Mouse (Mus musculus) neural tube, embryonic 15.5 days (tissue): ENCODE results near the gene Prox2. TPM values are rescaled to one million over a fixed set of nuclear protein-coding genes. Genes with fewer than 3 reads are reported as not detected.
A peak's percentile ranks its signal among the peaks of the same experiment; 100 is the strongest.
"Not testable (repeated sequence)": the region's sequence is repeated elsewhere in the genome, so short reads cannot be mapped to it uniquely, and the experiment has no call there.

Source experiments
- ATAC-seq: fragments of 200-750 bp; cut with Nextera tagmentation; 2 replicates; pipeline ENCODE4 v1.8.0; 2017; ENCODE audit warnings: mild to moderate bottlenecking, moderate TSS enrichment, moderate library complexity; ENCODE audit not compliant: low FRiP score
- H3K27ac ChIP-seq: fragments of 300-500 bp; sonication (generic); replicated peaks from 2 replicates; pipeline ENCODE4 v1.5.1; 2015; ENCODE audit warnings: mild to moderate bottlenecking, inconsistent platforms
- H3K27me3 ChIP-seq: fragments of 300-500 bp; sonication (generic); replicated peaks from 2 replicates; pipeline ENCODE4 v1.6.1; 2015; ENCODE audit warnings: inconsistent platforms
- H3K36me3 ChIP-seq: fragments of 300-500 bp; sonication (generic); 2 replicates; pipeline ENCODE4 v1.6.1; 2015; ENCODE audit warnings: inconsistent platforms
- H3K4me1 ChIP-seq: fragments of 300-500 bp; sonication (generic); 2 replicates; pipeline ENCODE4 v1.6.1; 2015; ENCODE audit warnings: inconsistent platforms
- H3K4me2 ChIP-seq: fragments of 300-500 bp; sonication (generic); 2 replicates; pipeline ENCODE4 v1.6.1; 2015; ENCODE audit warnings: inconsistent platforms, mild to moderate bottlenecking, moderate library complexity
- H3K4me3 ChIP-seq: fragments of 300-500 bp; sonication (generic); replicated peaks from 2 replicates; pipeline ENCODE4 v1.5.1; 2015; ENCODE audit warnings: mild to moderate bottlenecking, inconsistent platforms
- H3K9ac ChIP-seq: fragments of 300-500 bp; sonication (generic); replicated peaks from 2 replicates; pipeline ENCODE4 v1.6.1; 2015; ENCODE audit warnings: mild to moderate bottlenecking, inconsistent platforms
- H3K9me3 ChIP-seq: fragments of 300-500 bp; sonication (generic); replicated peaks from 2 replicates; pipeline ENCODE4 v1.6.1; 2016; ENCODE audit warnings: inconsistent platforms
- WGBS: fragments of 180-500 bp; shearing (Covaris S2); methylation state at CpG from one replicate; pipeline ENCODE4 v1.1.7; 2015; ENCODE audit warnings: mixed read lengths; 5-methylcytosine and 5-hydroxymethylcytosine counted together
- polyA plus RNA-seq: library from polyadenylated mRNA; unstranded; fragments of >200 nt; fragmentation: Nextera tagmentation; extraction: Ambion mirVana; gene quantifications from 2 replicates; pipeline ENCODE4 v1.2.1, GENCODE M21; 2015

Prox2 gene
- polyA plus RNA-seq, 1 experiment from 2014 or later = 1.5 TPM

- Histone ChIP-seq H3K4me2 (no peak overlapping the region), H3K9me3 (no peaks in the 10 kb centered on the region), H3K4me3 (no peak overlapping the region), H3K9ac (no peak overlapping the region), H3K36me3 (peaks cover 26% of the 10 kb centered on the region), H3K27me3 (no peaks in the 10 kb centered on the region), H3K4me1 (peaks cover 14% of the 10 kb centered on the region), H3K27ac (no peak overlapping the region)
- ATAC-seq = no peak
- 90% methylated on average over 4 of the region's 4 CpGs for WGBS
Measured at GRCm38 (mm10) chr12:85144821-85145220, 34.3 kb upstream of the Prox2 start.

GRCm38 (mm10) chr12:85144276-85144675, 33.7 kb upstream of the Prox2 start:
- not testable (repeated sequence) for H3K4me3 ChIP-seq, ATAC-seq, H3K9ac ChIP-seq, H3K9me3 ChIP-seq, H3K4me2 ChIP-seq, H3K27ac ChIP-seq, H3K4me1 ChIP-seq, H3K27me3 ChIP-seq
- WGBS = 64% methylated on average over 2 of the region's 2 CpGs
- peaks cover 29% of the 10 kb centered on the region for H3K36me3 ChIP-seq

GRCm38 (mm10) chr12:85142803-85143202, 32.2 kb upstream of the Prox2 start:
- 0 out of 2 replicates have a peak, but pooled peaks have one; percentile 60 for ATAC-seq
- Histone ChIP-seq H3K4me1 (0 out of 2 replicates have a peak, but pooled peaks cover 5% of the 10 kb centered on the region), H3K9me3 (no peaks in the 10 kb centered on the region), H3K4me2 (no peak overlapping the region), H3K27me3 (no peaks in the 10 kb centered on the region), H3K36me3 (peaks cover 37% of the 10 kb centered on the region), H3K9ac (no peak overlapping the region), H3K27ac (no peak overlapping the region), H3K4me3 (no peak overlapping the region)
- 24% methylated on average over 4 of the region's 4 CpGs for WGBS

GRCm38 (mm10) chr12:85141096-85141495, 30.5 kb upstream of the Prox2 start:
- no peak overlapping the region for H3K4me2 ChIP-seq
- peaks cover 1% of the 10 kb centered on the region; the same call in 1 of the 2 replicates for H3K4me1 ChIP-seq
- no peak overlapping the region for H3K27ac ChIP-seq
- ATAC-seq = no peak
- H3K36me3 ChIP-seq = peaks cover 42% of the 10 kb centered on the region
- no peak overlapping the region for H3K4me3 ChIP-seq
- H3K27me3 ChIP-seq = no peaks in the 10 kb centered on the region
- H3K9ac ChIP-seq = no peak overlapping the region
- 83% methylated on average over 6 of the region's 6 CpGs for WGBS
- no peaks in the 10 kb centered on the region for H3K9me3 ChIP-seq

GRCm38 (mm10) chr12:85140036-85140701, 29.6 kb upstream of the Prox2 start:
- no peak overlapping the region for H3K4me3 ChIP-seq
- 48% methylated on average over 18 of the region's 18 CpGs for WGBS
- no peak overlapping the region for H3K27ac ChIP-seq
- peaks cover 50% of the 10 kb centered on the region for H3K36me3 ChIP-seq
- H3K27me3 ChIP-seq = no peaks in the 10 kb centered on the region
- no peaks in the 10 kb centered on the region for H3K9me3 ChIP-seq
- no peak overlapping the region for H3K9ac ChIP-seq
- no peak overlapping the region for H3K4me2 ChIP-seq
- no peaks in the 10 kb centered on the region; the same call in 1 of the 2 replicates for H3K4me1 ChIP-seq
- ATAC-seq = no peak

- ATAC-seq = no peak
- no peaks in the 10 kb centered on the region for H3K9me3 ChIP-seq
- H3K9ac ChIP-seq = no peak overlapping the region
- no peak overlapping the region for H3K4me3 ChIP-seq
- no peaks in the 10 kb centered on the region; the same call in 1 of the 2 replicates for H3K4me1 ChIP-seq
- 86% methylated on average over 4 of the region's 4 CpGs for WGBS
- peaks cover 68% of the 10 kb centered on the region for H3K36me3 ChIP-seq
- no peaks in the 10 kb centered on the region for H3K27me3 ChIP-seq
- H3K27ac ChIP-seq = no peak overlapping the region
- no peak overlapping the region for H3K4me2 ChIP-seq
Measured at GRCm38 (mm10) chr12:85136627-85137026, 26.1 kb upstream of the Prox2 start.

DNA sequence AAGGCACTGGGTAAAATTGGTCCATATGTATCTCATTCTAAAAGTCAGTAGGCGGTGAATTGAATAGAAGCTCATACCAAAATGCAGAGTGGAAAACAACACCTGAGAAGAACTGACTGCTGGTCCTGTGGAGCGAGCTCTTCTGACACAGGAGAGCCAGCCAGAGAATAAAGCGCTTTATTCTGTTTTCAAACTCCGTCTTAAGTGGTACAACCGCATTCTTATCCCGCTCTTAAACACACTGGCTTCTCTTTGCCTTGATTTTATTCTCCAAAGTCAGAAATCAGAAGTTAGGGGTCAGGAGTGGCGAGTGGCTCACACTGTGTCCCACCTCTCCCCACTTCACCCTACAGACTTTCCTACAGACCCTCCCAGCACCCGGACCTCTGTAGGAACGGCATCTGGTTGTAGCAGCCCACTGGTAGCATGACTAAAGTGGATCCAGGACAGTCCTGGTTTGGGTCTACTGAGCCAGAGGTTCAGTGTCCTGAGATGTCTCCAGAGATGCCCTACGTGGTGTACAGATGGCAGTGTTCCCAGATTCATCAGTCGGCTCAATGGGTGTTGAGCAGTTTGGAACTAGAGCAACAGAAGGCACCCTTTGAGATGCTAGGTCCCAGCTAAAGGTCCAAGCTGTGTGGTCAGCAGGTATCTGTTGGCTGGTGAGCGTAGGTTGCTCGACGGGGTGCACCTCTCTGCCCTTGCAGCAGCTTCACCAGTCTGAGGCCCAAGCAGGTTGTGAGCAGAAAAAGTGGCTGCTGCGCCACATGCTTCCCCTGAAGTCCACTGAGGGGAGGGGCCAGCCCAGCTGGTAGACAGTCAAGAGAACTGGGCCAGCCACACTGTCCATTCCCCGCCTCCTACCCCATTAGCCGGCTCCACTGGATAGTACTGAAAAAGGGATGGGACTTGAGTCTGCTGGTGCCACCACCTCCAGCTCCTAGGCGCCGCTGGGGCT, 25.2 kb upstream of the Prox2 start:
- Histone ChIP-seq H3K27ac (no peak overlapping the region), H3K4me3 (no peak overlapping the region), H3K27me3 (no peaks in the 10 kb centered on the region), H3K4me2 (no peak overlapping the region), H3K4me1 (no peaks in the 10 kb centered on the region; the same call in 1 of the 2 replicates), H3K9me3 (no peaks in the 10 kb centered on the region), H3K9ac (no peak overlapping the region), H3K36me3 (peaks cover 75% of the 10 kb centered on the region)
- 81% methylated on average over 19 of the region's 19 CpGs for WGBS
- ATAC-seq = no peak

GRCm38 (mm10) chr12:85134043-85134794, 23.7 kb upstream of the Prox2 start:
- no peak for ATAC-seq
- WGBS = 90% methylated on average over 8 of the region's 8 CpGs

GRCm38 (mm10) chr12:85131361-85131760, 20.8 kb upstream of the Prox2 start:
- H3K4me1 ChIP-seq = no peaks in the 10 kb centered on the region; the same call in 1 of the 2 replicates
- 87% methylated on average over 6 of the region's 6 CpGs for WGBS
- no peak for ATAC-seq

More at GRCm38 (mm10) chr12:85134043-85134794, 23.7 kb upstream of the Prox2 start:
- Histone ChIP-seq H3K36me3 (peaks cover 83% of the 10 kb centered on the region), H3K9me3 (no peaks in the 10 kb centered on the region), H3K4me2 (no peak overlapping the region), H3K9ac (no peak overlapping the region), H3K27me3 (no peaks in the 10 kb centered on the region), H3K4me1 (no peaks in the 10 kb centered on the region; the same call in 1 of the 2 replicates), H3K4me3 (no peak overlapping the region), H3K27ac (no peak overlapping the region)

GRCm38 (mm10) chr12:85129426-85129978, 18.9 kb upstream of the Prox2 start:
- no peaks in the 10 kb centered on the region for H3K9me3 ChIP-seq
- H3K27me3 ChIP-seq = no peaks in the 10 kb centered on the region
- no peak overlapping the region for H3K9ac ChIP-seq
- H3K36me3 ChIP-seq = peaks cover 79% of the 10 kb centered on the region
- no peak overlapping the region for H3K4me2 ChIP-seq
- no peak overlapping the region for H3K4me3 ChIP-seq
- WGBS = 93% methylated on average over 9 of the region's 9 CpGs
- H3K27ac ChIP-seq = no peak overlapping the region
- ATAC-seq = no peak
- H3K4me1 ChIP-seq = no peaks in the 10 kb centered on the region

More at GRCm38 (mm10) chr12:85131361-85131760, 20.8 kb upstream of the Prox2 start:
- no peak overlapping the region for H3K27ac ChIP-seq
- no peak overlapping the region for H3K9ac ChIP-seq
- H3K9me3 ChIP-seq = no peaks in the 10 kb centered on the region
- H3K4me2 ChIP-seq = no peak overlapping the region
- no peaks in the 10 kb centered on the region for H3K27me3 ChIP-seq
- H3K36me3 ChIP-seq = peaks cover 85% of the 10 kb centered on the region
- no peak overlapping the region for H3K4me3 ChIP-seq
